Mouse (Mus musculus): Measurements from ENCODE around the gene Slc38a1. TPM values are rescaled to one million over a fixed set of nuclear protein-coding genes. Genes with fewer than 3 reads are reported as not detected.
"Not testable (repeated sequence)": the region's sequence is repeated elsewhere in the genome, so short reads cannot be mapped to it uniquely, and the experiment has no call there.

Gene Slc38a1
- total and polyA plus RNA-seq, 2 experiments from 2014 or later, result 82.6 to 115 TPM

DNA sequence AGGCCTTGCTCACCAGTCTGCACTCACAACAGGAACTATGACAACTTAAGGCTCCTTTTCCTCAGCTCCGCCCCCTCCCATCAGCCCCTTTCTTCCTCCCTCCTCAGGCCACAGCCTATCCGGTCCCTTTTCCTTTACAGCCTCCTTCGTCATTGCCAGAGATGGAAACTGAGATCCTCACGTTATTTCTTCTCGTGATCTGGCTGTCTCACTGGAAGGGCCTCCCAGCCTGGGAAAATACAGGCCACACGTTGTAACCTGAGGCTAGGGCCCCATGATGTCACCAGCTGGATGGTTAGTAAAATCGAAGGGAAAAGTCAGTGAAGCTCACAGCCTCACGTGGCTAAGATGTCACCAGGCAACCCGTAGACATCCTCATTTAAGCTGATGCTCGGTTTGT is 4.5 kb downstream of the Slc38a1 start:
- 49% methylated on average over 10 of the region's 10 CpGs for WGBS

DNA sequence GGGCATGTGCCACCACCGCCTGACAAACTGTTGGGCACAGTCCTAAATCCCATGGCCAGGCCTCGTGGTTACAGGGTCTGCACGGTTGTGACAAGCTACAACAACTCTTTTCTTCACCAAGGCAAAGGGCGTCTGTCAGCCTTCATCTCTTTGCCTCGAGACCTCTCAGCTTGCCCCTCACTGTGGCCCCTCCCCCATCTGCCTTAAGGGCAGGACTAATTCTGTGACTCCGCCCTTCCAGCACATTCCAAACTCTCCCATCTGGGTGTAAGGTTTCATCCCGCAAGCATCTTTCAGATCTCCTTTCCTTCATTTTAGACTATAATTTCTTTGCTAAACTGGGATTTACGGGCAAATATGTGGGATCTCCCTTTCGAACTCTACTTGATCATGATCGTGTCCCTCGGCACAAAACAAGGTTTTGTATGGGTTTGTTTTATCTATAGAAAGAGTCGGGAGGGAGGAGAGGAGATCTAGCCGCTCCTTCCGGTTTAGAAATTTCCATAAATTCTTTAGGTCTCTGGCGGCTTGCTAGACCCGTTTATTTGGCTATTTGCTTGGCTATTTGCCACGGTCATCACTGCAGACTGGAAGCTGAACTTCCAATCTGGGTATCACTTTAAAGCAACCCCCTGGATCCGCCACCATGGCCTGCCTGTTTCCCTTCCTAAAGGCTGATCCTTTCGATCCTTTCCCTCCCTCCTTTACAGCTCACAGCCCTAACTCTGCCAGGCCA is 7.9 kb downstream of the Slc38a1 start:
- Histone ChIP-seq H3K4me3 (ENCODE audit: low read length) (no peak overlapping the region), H3K9me3 (ENCODE audit: low read length) (no peaks in the 10 kb centered on the region)
- WGBS, result 92% methylated on average over 19 of the region's 19 CpGs

More for the DNA sequence above, 4.5 kb downstream of the Slc38a1 start:
- Histone ChIP-seq H3K4me3 (ENCODE audit: low read length) (no peak overlapping the region), H3K4me2 (ENCODE audit: low read depth, low read length) (peak overlapping the region; percentile 94), H3K36me3 (ENCODE audit: insufficient read depth, low read length) (no peaks in the 10 kb centered on the region; the same call in 1 of the 2 replicates), H3K9ac (replicated peaks; ENCODE audit: low read length) (no peak overlapping the region), H3K9me3 (ENCODE audit: low read length) (no peaks in the 10 kb centered on the region), H3K27ac (no peak overlapping the region), H3K4me1 (ENCODE audit: insufficient read depth, low read length) (peaks cover 9% of the 10 kb centered on the region; the same call in 1 of the 2 replicates), H3K27me3 (ENCODE audit: insufficient read depth, low read length) (no peaks in the 10 kb centered on the region)
- peak; percentile 29 for DNase-seq (ENCODE audit: low spot score)
- no peak for ATAC-seq
- no peak for TF ChIP-seq CTCF (IDR thresholded peaks at IDR 0.05; ENCODE audit: low read depth)

DNA sequence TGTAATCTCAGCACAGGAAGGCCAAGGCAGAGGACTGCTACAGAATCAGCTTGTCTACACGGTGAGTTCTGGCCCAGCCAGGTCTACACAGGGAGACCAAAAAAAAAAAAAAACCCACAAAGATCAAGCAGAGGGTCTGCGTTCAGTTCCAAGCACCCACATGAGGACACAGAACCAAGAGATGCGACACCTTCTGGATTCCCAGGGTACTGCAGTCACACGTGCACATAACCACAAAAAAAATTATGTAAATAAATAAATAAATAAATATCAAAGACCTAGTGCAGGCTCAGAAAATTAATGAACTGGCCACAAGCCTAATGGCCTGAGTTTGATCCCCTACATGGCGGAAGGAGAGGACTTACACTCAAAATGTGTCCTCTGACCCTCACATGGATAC is 10.5 kb downstream of the Slc38a1 start:
- ATAC-seq (no peak), DNase-seq (ENCODE audit: low spot score) (no peak)
- H3K4me3 ChIP-seq (ENCODE audit: low read length), result no peak overlapping the region
- H3K27me3 ChIP-seq (ENCODE audit: insufficient read depth, low read length), result no peaks in the 10 kb centered on the region
- TF ChIP-seq CTCF (IDR thresholded peaks at IDR 0.05; ENCODE audit: low read depth), result no peak
- no peak overlapping the region for H3K4me2 ChIP-seq (ENCODE audit: low read depth, low read length)
- H3K9me3 ChIP-seq (ENCODE audit: low read length), result no peaks in the 10 kb centered on the region
- no peaks in the 10 kb centered on the region; the same call in 1 of the 2 replicates for H3K36me3 ChIP-seq (ENCODE audit: insufficient read depth, low read length)
- WGBS, result 91% methylated on average over 5 of the region's 5 CpGs
- no peaks in the 10 kb centered on the region for H3K4me1 ChIP-seq (ENCODE audit: insufficient read depth, low read length)
- no peak overlapping the region for H3K9ac ChIP-seq (replicated peaks; ENCODE audit: low read length)
- H3K27ac ChIP-seq, result no peak overlapping the region

More for the DNA sequence above, 7.9 kb downstream of the Slc38a1 start:
- no peak overlapping the region for H3K27ac ChIP-seq
- H3K4me1 ChIP-seq (ENCODE audit: insufficient read depth, low read length), result peaks cover 9% of the 10 kb centered on the region; the same call in 1 of the 2 replicates
- H3K36me3 ChIP-seq (ENCODE audit: insufficient read depth, low read length), result no peaks in the 10 kb centered on the region; the same call in 1 of the 2 replicates
- no peaks in the 10 kb centered on the region for H3K27me3 ChIP-seq (ENCODE audit: insufficient read depth, low read length)
- no peak for ATAC-seq
- TF ChIP-seq CTCF (IDR thresholded peaks at IDR 0.05; ENCODE audit: low read depth), result no peak
- no peak overlapping the region for H3K9ac ChIP-seq (replicated peaks; ENCODE audit: low read length)
- H3K4me2 ChIP-seq (ENCODE audit: low read depth, low read length), result no peak overlapping the region
- DNase-seq (ENCODE audit: low spot score), result no peak

DNA sequence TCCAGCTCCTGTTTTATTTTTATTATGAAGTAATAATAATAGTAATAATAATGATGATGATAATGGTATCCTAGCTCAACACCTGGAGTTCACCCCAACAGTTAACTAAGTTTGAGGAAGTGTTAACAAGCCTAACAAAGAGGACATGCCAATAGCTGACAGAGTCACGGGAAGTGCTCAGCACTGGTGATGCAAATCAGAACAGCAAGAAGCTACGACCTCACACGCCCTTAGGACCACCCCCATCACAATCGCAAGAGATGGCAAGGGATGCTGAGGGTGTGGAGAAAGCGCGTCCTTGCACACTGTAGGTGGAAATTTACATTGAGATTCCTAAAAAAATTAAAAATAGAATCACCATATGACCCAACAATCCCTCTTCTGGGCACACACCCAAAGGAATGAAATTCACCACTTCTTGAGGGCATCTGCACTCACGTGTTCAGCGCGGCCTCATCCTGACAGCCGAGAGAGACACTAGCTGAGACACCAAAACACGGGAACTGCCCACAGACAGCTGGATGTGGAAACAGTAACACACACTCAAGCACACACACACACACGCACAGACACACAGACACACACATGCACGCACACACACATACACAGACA is 11.5 kb downstream of the Slc38a1 start:
- DNase-seq (ENCODE audit: low spot score) (no peak), ATAC-seq (no peak)
- H3K27me3 ChIP-seq (ENCODE audit: insufficient read depth, low read length), result no peaks in the 10 kb centered on the region
- H3K4me1 ChIP-seq (ENCODE audit: insufficient read depth, low read length), result no peaks in the 10 kb centered on the region
- H3K27ac ChIP-seq, result no peak overlapping the region
- H3K36me3 ChIP-seq (ENCODE audit: insufficient read depth, low read length), result no peaks in the 10 kb centered on the region; the same call in 1 of the 2 replicates
- H3K9ac ChIP-seq (replicated peaks; ENCODE audit: low read length), result no peak overlapping the region
- no peak overlapping the region for H3K4me3 ChIP-seq (ENCODE audit: low read length)
- H3K9me3 ChIP-seq (ENCODE audit: low read length), result no peaks in the 10 kb centered on the region
- no peak overlapping the region for H3K4me2 ChIP-seq (ENCODE audit: low read depth, low read length)
- TF ChIP-seq CTCF (IDR thresholded peaks at IDR 0.05; ENCODE audit: low read depth), result no peak
- WGBS, result 88% methylated on average over 13 of the region's 13 CpGs

DNA sequence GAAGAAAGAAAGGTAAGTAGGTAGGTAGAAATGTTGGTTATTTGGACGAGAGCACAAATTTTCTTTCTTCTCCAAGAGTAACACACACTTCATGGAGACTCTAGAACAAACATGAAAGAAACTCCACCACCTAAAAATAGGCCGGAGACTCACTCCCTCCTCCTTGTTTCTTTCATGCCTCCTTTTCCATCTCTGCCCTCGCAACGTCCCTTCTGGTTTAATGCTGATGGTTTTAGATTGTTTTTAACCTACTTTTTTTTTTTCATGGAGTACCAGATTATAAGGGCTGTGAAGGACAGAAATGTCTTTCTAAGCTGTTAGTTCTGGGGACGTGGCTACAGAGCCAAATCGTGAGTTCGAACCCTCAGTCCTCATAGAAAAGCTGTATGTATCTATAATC is 14.5 kb downstream of the Slc38a1 start:
- Histone ChIP-seq H3K9me3 (ENCODE audit: low read length) (no peaks in the 10 kb centered on the region), H3K9ac (replicated peaks; ENCODE audit: low read length) (no peak overlapping the region), H3K27ac (no peak overlapping the region), H3K4me2 (ENCODE audit: low read depth, low read length) (no peak overlapping the region), H3K36me3 (ENCODE audit: insufficient read depth, low read length) (peaks cover 5% of the 10 kb centered on the region), H3K4me1 (ENCODE audit: insufficient read depth, low read length) (no peaks in the 10 kb centered on the region), H3K4me3 (ENCODE audit: low read length) (no peak overlapping the region), H3K27me3 (ENCODE audit: insufficient read depth, low read length) (no peaks in the 10 kb centered on the region)
- WGBS, result 90% methylated on average over 7 of the region's 7 CpGs
- ATAC-seq (no peak), DNase-seq (ENCODE audit: low spot score) (no peak)
- TF ChIP-seq CTCF (IDR thresholded peaks at IDR 0.05; ENCODE audit: low read depth), result no peak

DNA sequence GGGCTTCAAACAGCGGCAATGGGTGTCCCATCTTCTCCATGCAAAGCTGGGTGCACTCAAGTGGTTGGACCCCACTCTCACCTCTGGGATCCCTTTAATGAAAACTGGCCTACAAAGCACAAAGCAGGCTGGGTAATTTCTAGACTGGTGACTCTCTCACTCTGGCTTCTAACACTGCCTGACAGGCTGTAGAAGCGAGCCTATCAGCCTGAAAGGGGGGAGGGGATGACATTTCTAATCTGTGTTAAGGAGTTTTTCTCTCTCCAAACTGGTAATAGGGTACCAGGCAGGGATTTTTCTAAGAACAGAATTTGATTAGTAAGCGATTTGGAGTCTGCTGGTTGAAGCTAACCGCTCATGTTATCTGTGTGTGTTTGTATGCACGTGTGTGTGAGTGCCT is 15.8 kb downstream of the Slc38a1 start:
- Histone ChIP-seq H3K36me3 (ENCODE audit: insufficient read depth, low read length) (peaks cover 9% of the 10 kb centered on the region), H3K9ac (replicated peaks; ENCODE audit: low read length) (no peak overlapping the region), H3K4me1 (ENCODE audit: insufficient read depth, low read length) (no peaks in the 10 kb centered on the region), H3K27ac (no peak overlapping the region), H3K4me3 (ENCODE audit: low read length) (no peak overlapping the region), H3K9me3 (ENCODE audit: low read length) (no peaks in the 10 kb centered on the region), H3K27me3 (ENCODE audit: insufficient read depth, low read length) (no peaks in the 10 kb centered on the region), H3K4me2 (ENCODE audit: low read depth, low read length) (no peak overlapping the region)
- ATAC-seq (no peak), DNase-seq (ENCODE audit: low spot score) (no peak)
- WGBS, result 73% methylated on average over 5 of the region's 5 CpGs
- TF ChIP-seq CTCF (IDR thresholded peaks at IDR 0.05; ENCODE audit: low read depth), result no peak

DNA sequence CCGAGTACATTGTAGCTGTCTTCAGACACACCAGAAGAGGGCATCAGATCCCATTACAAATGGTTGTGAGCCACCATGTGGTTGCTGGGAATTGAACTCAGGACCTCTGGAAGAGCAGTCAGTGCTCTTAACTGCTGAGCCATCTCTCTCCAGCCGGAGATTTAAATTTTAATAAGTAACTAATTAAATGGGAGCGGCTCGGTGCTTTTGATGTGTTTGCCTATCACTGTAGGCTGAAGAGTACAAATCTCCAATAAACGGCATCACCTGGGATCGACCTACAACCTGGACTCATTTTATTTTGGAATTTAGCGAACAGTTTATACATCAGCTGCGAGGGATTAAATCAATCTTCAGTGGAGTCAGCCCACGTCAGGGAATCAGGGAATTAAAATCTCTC is 17.7 kb downstream of the Slc38a1 start:
- 88% methylated on average over 9 of the region's 9 CpGs for WGBS
- H3K9me3 ChIP-seq (ENCODE audit: low read length); H3K4me1 ChIP-seq (ENCODE audit: insufficient read depth, low read length); H3K9ac ChIP-seq (replicated peaks; ENCODE audit: low read length); H3K27ac ChIP-seq; H3K4me2 ChIP-seq (ENCODE audit: low read depth, low read length); DNase-seq (ENCODE audit: low spot score); H3K27me3 ChIP-seq (ENCODE audit: insufficient read depth, low read length); ATAC-seq; H3K4me3 ChIP-seq (ENCODE audit: low read length); H3K36me3 ChIP-seq (ENCODE audit: insufficient read depth, low read length): not testable (repeated sequence)
